Mouse (Mus musculus) MEL (cell line): ENCODE measurements around the gene Mmaa. TPM values are rescaled to one million over a fixed set of nuclear protein-coding genes. Genes with fewer than 3 reads are reported as not detected.

Source experiments
- DNase-seq: peaks from one replicate; pipeline ENCODE4 v3.0.0; 2011; ENCODE audit warnings: low read depth, low spot score
- H3K27ac ChIP-seq: 2 replicates; pipeline ENCODE4 v1.5.1; 2012; ENCODE audit warnings: low read depth, mild to moderate bottlenecking, control low read depth, low read length, moderate library complexity; ENCODE audit not compliant: control insufficient read depth
- H3K27me3 ChIP-seq, 2 experiments: fragments of 150-350 bp in 1 of 2; sonication (generic) in 1 of 2; 2 replicates each; pipeline ENCODE4 v1.6.1; 2012; ENCODE audit warnings: low read length in 2 of 2, mild to moderate bottlenecking in 2 of 2, improper control_type of control experiment in 1 of 2, moderate library complexity in 1 of 2; ENCODE audit not compliant: insufficient read depth in 2 of 2, control insufficient read depth in 1 of 2
- H3K36me3 ChIP-seq, 2 experiments: 2 replicates each; pipeline ENCODE4 v1.6.1; 2012 to 2014; ENCODE audit warnings: low read length in 2 of 2, improper control_type of control experiment in 1 of 2, inconsistent platforms in 1 of 2, mild to moderate bottlenecking in 1 of 2; ENCODE audit not compliant: insufficient read depth in 2 of 2, control insufficient read depth in 1 of 2
- H3K4me1 ChIP-seq, 2 experiments: fragments of 150-350 bp in 1 of 2; sonication (generic) in 1 of 2; 2 replicates each; pipeline ENCODE4 v1.6.1; 2012; ENCODE audit warnings: low read length in 2 of 2, improper control_type of control experiment in 1 of 2, mild to moderate bottlenecking in 1 of 2; ENCODE audit not compliant: insufficient read depth in 2 of 2, control insufficient read depth in 1 of 2
- H3K4me3 ChIP-seq, 2 experiments: fragments of 150-350 bp in 1 of 2; sonication (generic) in 1 of 2; 2 replicates each; pipeline ENCODE4 v1.5.1; 2012; ENCODE audit warnings: low read depth in 2 of 2, low read length in 2 of 2, mild to moderate bottlenecking in 2 of 2, moderate library complexity in 2 of 2, control low read depth in 1 of 2, improper control_type of control experiment in 1 of 2; ENCODE audit not compliant: control insufficient read depth in 1 of 2, insufficient read depth in 1 of 2
- H3K79me2 ChIP-seq: 2 replicates; pipeline ENCODE4 v1.6.1; 2012; ENCODE audit warnings: mild to moderate bottlenecking, low read length, moderate library complexity; ENCODE audit not compliant: control insufficient read depth, poor library complexity, insufficient read depth
- H3K9ac ChIP-seq: 2 replicates; pipeline ENCODE4 v1.6.1; 2012; ENCODE audit warnings: low read depth, mild to moderate bottlenecking, control low read depth, low read length, moderate library complexity; ENCODE audit not compliant: control insufficient read depth, poor library complexity, severe bottlenecking
- H3K9me3 ChIP-seq: fragments of 150-350 bp; sonication (generic); replicated peaks from 2 replicates; pipeline ENCODE4 v1.6.1; 2012; ENCODE audit warnings: mild to moderate bottlenecking, low read length, improper control_type of control experiment, moderate library complexity; ENCODE audit not compliant: insufficient read depth
- CHD2 ChIP-seq: IDR thresholded peaks from 2 replicates; pipeline ENCODE4 v1.6.1; 2011; ENCODE audit warnings: low read length, improper control_type of control experiment
- CTCF ChIP-seq, 3 experiments: IDR thresholded peaks in 2 of 3; conservative IDR thresholded peaks in 1 of 3; 2 replicates each; pipeline ENCODE4 v1.5.1; 2011 to 2012; ENCODE audit warnings: low read length in 3 of 3, low read depth in 2 of 3, mild to moderate bottlenecking in 2 of 3, improper control_type of control experiment in 1 of 3, inconsistent platforms in 1 of 3, mixed read lengths in 1 of 3, moderate library complexity in 1 of 3; ENCODE audit not compliant: control insufficient read depth in 1 of 3, insufficient read depth in 1 of 3, poor library complexity in 1 of 3, severe bottlenecking in 1 of 3
- E2F4 ChIP-seq: IDR thresholded peaks from 2 replicates; pipeline ENCODE4 v1.6.1; 2011; ENCODE audit warnings: low read depth, low read length, improper control_type of control experiment, borderline replicate concordance
- ELF1 ChIP-seq: IDR thresholded peaks from 2 replicates; pipeline ENCODE4 v1.6.1; 2014; ENCODE audit warnings: low read depth, mild to moderate bottlenecking, inconsistent platforms, low read length, improper control_type of control experiment, moderate library complexity
- EP300 ChIP-seq, 2 experiments: IDR thresholded peaks; 2 replicates each; pipeline ENCODE4 v1.6.1; 2011; ENCODE audit warnings: improper control_type of control experiment in 2 of 2, low read length in 2 of 2, low read depth in 1 of 2, mild to moderate bottlenecking in 1 of 2
- ETS1 ChIP-seq: IDR thresholded peaks from 2 replicates; pipeline ENCODE4 v1.6.1; 2012; ENCODE audit warnings: low read depth, mild to moderate bottlenecking, inconsistent platforms, low read length, improper control_type of control experiment, moderate library complexity
- GATA1 ChIP-seq: IDR thresholded peaks from 2 replicates; pipeline ENCODE4 v1.6.1; 2011; ENCODE audit warnings: low read depth, low read length, improper control_type of control experiment
- HCFC1 ChIP-seq: IDR thresholded peaks from 2 replicates; pipeline ENCODE4 v1.6.1; 2012; ENCODE audit warnings: low read depth, mild to moderate bottlenecking, inconsistent platforms, low read length, improper control_type of control experiment, moderate library complexity
- MAX ChIP-seq: IDR thresholded peaks from 2 replicates; pipeline ENCODE4 v1.6.1; 2011; ENCODE audit warnings: low read length, improper control_type of control experiment
- MAZ ChIP-seq: IDR thresholded peaks from 2 replicates; pipeline ENCODE4 v1.6.1; 2012; ENCODE audit warnings: low read depth, mild to moderate bottlenecking, inconsistent platforms, low read length, improper control_type of control experiment
- MEF2A ChIP-seq: IDR thresholded peaks from 2 replicates; pipeline ENCODE4 v1.6.1; 2014; ENCODE audit warnings: low read depth, mild to moderate bottlenecking, inconsistent platforms, low read length, improper control_type of control experiment; ENCODE audit not compliant: poor library complexity, insufficient replicate concordance, severe bottlenecking; ENCODE audit errors: extremely low read depth
- MXI1 ChIP-seq: IDR thresholded peaks from 2 replicates; pipeline ENCODE4 v1.6.1; 2011; ENCODE audit warnings: mild to moderate bottlenecking, low read depth, low read length, improper control_type of control experiment
- NELFE ChIP-seq: IDR thresholded peaks from 2 replicates; pipeline ENCODE4 v1.6.1; 2011; ENCODE audit warnings: low read depth, low read length, improper control_type of control experiment
- NRF1 ChIP-seq: IDR thresholded peaks from 2 replicates; pipeline ENCODE4 v1.6.1; 2014; ENCODE audit warnings: low read depth, mild to moderate bottlenecking, inconsistent platforms, low read length, improper control_type of control experiment, moderate library complexity; ENCODE audit not compliant: poor library complexity, insufficient read depth, severe bottlenecking
- POLR2A ChIP-seq, 2 experiments: IDR thresholded peaks; 2 replicates each; pipeline ENCODE4 v1.6.1; 2011 to 2012; ENCODE audit warnings: low read length in 2 of 2, mild to moderate bottlenecking in 2 of 2, control low read depth in 1 of 2, improper control_type of control experiment in 1 of 2, low read depth in 1 of 2, moderate library complexity in 1 of 2; ENCODE audit not compliant: control insufficient read depth in 1 of 2, insufficient read depth in 1 of 2, poor library complexity in 1 of 2
- POLR2AphosphoS2 ChIP-seq: IDR thresholded peaks from 2 replicates; pipeline ENCODE4 v1.6.1; 2011; ENCODE audit warnings: low read length, improper control_type of control experiment
- RAD21 ChIP-seq: IDR thresholded peaks from 2 replicates; pipeline ENCODE4 v1.6.1; 2011; ENCODE audit warnings: mild to moderate bottlenecking, low read depth, low read length, improper control_type of control experiment
- SIN3A ChIP-seq: IDR thresholded peaks from 2 replicates; pipeline ENCODE4 v1.6.1; 2012; ENCODE audit warnings: low read length, improper control_type of control experiment, inconsistent platforms
- SMC3 ChIP-seq: IDR thresholded peaks from 2 replicates; pipeline ENCODE4 v1.6.1; 2011; ENCODE audit warnings: low read depth, low read length, improper control_type of control experiment
- TBP ChIP-seq: IDR thresholded peaks from 2 replicates; pipeline ENCODE4 v1.8.0; 2011; ENCODE audit warnings: low read depth, low read length, improper control_type of control experiment
- TCF12 ChIP-seq: IDR thresholded peaks from 2 replicates; pipeline ENCODE4 v1.6.1; 2014; ENCODE audit warnings: low read depth, mild to moderate bottlenecking, inconsistent platforms, low read length, improper control_type of control experiment, moderate library complexity
- USF1 ChIP-seq: IDR thresholded peaks from 2 replicates; pipeline ENCODE4 v1.6.1; 2014; ENCODE audit warnings: low read depth, mild to moderate bottlenecking, inconsistent platforms, low read length, improper control_type of control experiment, moderate library complexity
- ZMIZ1 ChIP-seq: IDR thresholded peaks from 2 replicates; pipeline ENCODE4 v1.6.1; 2012; ENCODE audit warnings: low read depth, mild to moderate bottlenecking, inconsistent platforms, low read length, improper control_type of control experiment, moderate library complexity
- polyA plus RNA-seq, 2 experiments: library from polyadenylated mRNA; stranded (reverse) in 1 of 2; unstranded in 1 of 2; fragments of >175 nt in 1 of 2; fragments of >200 nt in 1 of 2; gene quantifications; 2 replicates each; pipeline versions ENCODE4 v1.2.1 to v1.2.4; 2012; ENCODE audit warnings: low replicate concordance in 2 of 2, low read depth in 1 of 2; ENCODE audit not compliant: insufficient read length in 2 of 2, insufficient read depth in 1 of 2, missing spikeins in 1 of 2
- total RNA-seq: library from RNA; depleted of rRNA; stranded (reverse); fragments of 300-350 nt; gene quantifications from 2 replicates; pipeline ENCODE4 v1.2.3, GENCODE M21; 2012; rRNA removed

The Mmaa gene
- 3.1 and 3.2 TPM in 2 replicates for total RNA-seq
- 1 to 10 TPM in 1 of 2 experiments, not detected in 1; 6.8 TPM for polyA plus RNA-seq

- Histone ChIP-seq H3K36me3 (peaks cover 0 to 26% of the 10 kb centered on the region in 2 experiments; a peak in 2 of 4 replicates), H3K4me3 (peak within 1 kb of the TSS; percentile 91 to 98), H3K27ac (peak within 1 kb of the TSS; percentile 93), H3K27me3 (no peaks in the 10 kb centered on the region), H3K4me1 (peaks cover 14 to 15% of the 10 kb centered on the region in 2 experiments), H3K9me3 (no peaks in the 10 kb centered on the region), H3K9ac (peak within 1 kb of the TSS; percentile 97), H3K79me2 (peaks cover 6% of the 10 kb centered on the region)
- TF ChIP-seq CHD2 (no peak), RAD21 (peak; percentile 10), MEF2A (no peak), CTCF (IDR thresholded peaks at IDR 0.05 in 2 of 3, conservative IDR thresholded peaks at IDR 0.05 in 1 of 3; ENCODE audit: control insufficient read depth in 1 of 3, insufficient read depth in 1 of 3, low read depth in 2 of 3, low read length in 3 of 3, poor library complexity in 1 of 3, severe bottlenecking in 1 of 3) (peak in 2 of 3 experiments; percentile 65 to 79; a peak in 4 of 6 replicates), NELFE (peak; percentile 96), HCFC1 (peak; percentile 85), SIN3A (peak; percentile 14; the same call in 1 of the 2 replicates), SMC3 (peak; percentile 43; the same call in 1 of the 2 replicates), MAX (peak; percentile 69), E2F4 (peak; percentile 65; the same call in 1 of the 2 replicates), MXI1 (peak; percentile 78), POLR2AphosphoS2 (peak; percentile 89), GATA1 (no peak), EP300 (IDR thresholded peaks at IDR 0.05; ENCODE audit: low read depth in 1 of 2, low read length in 2 of 2) (no peak), NRF1 (peak; percentile 97), USF1 (no peak), TBP (peak; percentile 36; the same call in 1 of the 2 replicates), MAZ (peak; percentile 87), ETS1 (0 out of 2 replicates have a peak, but pooled peaks have one; percentile 20), ZMIZ1 (peak; percentile 76), ELF1 (peak; percentile 64), POLR2A (IDR thresholded peaks at IDR 0.05; ENCODE audit: control insufficient read depth in 1 of 2, insufficient read depth in 1 of 2, low read depth in 1 of 2, low read length in 2 of 2, poor library complexity in 1 of 2) (peak; percentile 91 to 94), TCF12 (peak; percentile 63)
- DNase-seq = peak; percentile 97
These were observed at the start of gene Mmaa for GRCm38 (mm10) chr8:79294610-79295275. TSS of gene Mmaa (minus strand) at chr8:79294937.
